Mouse (Mus musculus) kidney, adult 2 months (tissue): ENCODE results near the gene Trim41. TPM values are rescaled to one million over a fixed set of nuclear protein-coding genes. Genes with fewer than 3 reads are reported as not detected.
A peak's percentile ranks its signal among the peaks of the same experiment; 100 is the strongest.
"Not testable (repeated sequence)": the region's sequence is repeated elsewhere in the genome, so short reads cannot be mapped to it uniquely, and the experiment has no call there.

ENCODE experiments used
- DNase-seq: peaks from one replicate; pipeline ENCODE4 v3.0.0; 2021
- H3K27ac ChIP-seq: fragments of 200-500 bp; 2 replicates; pipeline ENCODE4 v1.5.1; 2012; ENCODE audit warnings: low read depth, low read length, control low read depth, inconsistent platforms; ENCODE audit not compliant: insufficient read depth
- H3K27me3 ChIP-seq: fragments of 200-500 bp; replicated peaks from 2 replicates; pipeline ENCODE4 v1.6.1; 2012; ENCODE audit warnings: mild to moderate bottlenecking, moderate library complexity, low read length, inconsistent platforms; ENCODE audit not compliant: control insufficient read depth, insufficient read depth
- H3K36me3 ChIP-seq: fragments of 200-500 bp; 2 replicates; pipeline ENCODE4 v1.6.1; 2012; ENCODE audit warnings: mild to moderate bottlenecking, moderate library complexity, low read length, inconsistent platforms; ENCODE audit not compliant: control insufficient read depth, insufficient read depth
- H3K4me1 ChIP-seq: fragments of 200-500 bp; 2 replicates; pipeline ENCODE4 v1.6.1; 2011; ENCODE audit warnings: low read length; ENCODE audit not compliant: control insufficient read depth, insufficient read depth
- H3K4me3 ChIP-seq: fragments of 200-500 bp; 2 replicates; pipeline ENCODE4 v1.5.1; 2011; ENCODE audit warnings: mild to moderate bottlenecking, low read depth, low read length, control low read depth; ENCODE audit not compliant: insufficient read depth
- CTCF ChIP-seq: fragments of 200-500 bp; conservative IDR thresholded peaks from 2 replicates; pipeline ENCODE4 v1.5.1; 2011; ENCODE audit warnings: low read depth, mild to moderate bottlenecking, control low read depth, low read length, moderate library complexity, mixed read lengths; ENCODE audit not compliant: insufficient read depth, insufficient read length
- POLR2A ChIP-seq: fragments of 200-500 bp; IDR thresholded peaks from one replicate; pipeline ENCODE4 v1.6.1; 2011; ENCODE audit warnings: low read depth, low read length, control low read depth
- WGBS: fragments of 180-500 bp; shearing (Covaris S2); methylation state at CpG from one replicate; pipeline ENCODE4 v1.1.7; 2018; 5-methylcytosine and 5-hydroxymethylcytosine counted together
- polyA plus RNA-seq: library from polyadenylated mRNA; depleted of rRNA; stranded (reverse); fragments of >200 nt; gene quantifications from 2 replicates; pipeline ENCODE4 v1.2.3, GENCODE M21; 2012

The Trim41 gene
- polyA plus RNA-seq, 1 experiment = 26.3 TPM

DNA sequence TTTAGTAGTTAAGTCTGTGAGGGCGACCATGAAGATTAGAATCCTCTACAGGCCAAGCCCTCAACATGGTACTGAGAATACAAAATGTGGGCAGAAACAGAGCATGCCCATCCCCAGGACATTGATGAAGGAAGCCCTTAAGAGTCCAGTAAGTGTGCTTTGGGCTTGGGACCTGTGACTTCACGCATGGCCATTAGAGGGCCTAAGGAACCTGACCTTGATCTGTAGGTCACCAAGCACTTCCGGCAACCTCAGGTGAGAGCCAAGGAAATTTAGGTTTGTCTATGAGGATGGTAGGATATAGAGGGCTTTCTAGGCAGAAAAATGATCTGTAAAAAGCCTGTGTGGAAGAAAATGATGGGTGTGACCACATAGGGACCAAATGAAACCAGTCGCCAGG, 20.9 kb downstream of the Trim41 start:
- 73% methylated on average over 4 of the region's 4 CpGs for WGBS
- Histone ChIP-seq H3K36me3 (no peaks in the 10 kb centered on the region), H3K27ac (no peak overlapping the region)

DNA sequence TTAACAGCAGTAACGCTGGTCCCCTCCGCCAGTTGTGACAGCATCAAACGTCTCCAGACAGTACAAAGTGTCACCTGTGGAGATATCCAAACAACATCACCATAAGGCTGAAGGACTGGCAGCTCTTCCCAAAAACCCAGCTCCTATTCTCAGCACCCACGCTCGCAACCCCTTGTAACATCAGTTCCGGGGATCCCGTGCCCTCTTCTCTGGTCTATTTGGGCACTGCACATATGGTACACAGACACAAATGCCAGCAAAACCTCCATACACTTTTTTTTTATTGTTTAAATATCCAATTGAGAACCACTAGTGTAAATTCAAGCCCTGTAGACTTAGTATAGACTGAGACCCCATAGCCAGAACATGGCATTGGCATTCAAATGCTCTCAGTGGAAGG, 21.9 kb downstream of the Trim41 start:
- H3K4me1 ChIP-seq = peaks cover 2% of the 10 kb centered on the region; the same call in 1 of the 2 replicates
- no peaks in the 10 kb centered on the region for H3K27me3 ChIP-seq
- no peak overlapping the region for H3K27ac ChIP-seq
- TF ChIP-seq CTCF (no peak), POLR2A (no peak)
- WGBS = 96% methylated on average over 7 of the region's 7 CpGs
- no peaks in the 10 kb centered on the region for H3K36me3 ChIP-seq
- DNase-seq = no peak
- H3K4me3 ChIP-seq = no peak overlapping the region

More for the DNA sequence above, 20.9 kb downstream of the Trim41 start:
- Histone ChIP-seq H3K4me3 (no peak overlapping the region), H3K4me1 (peaks cover 3% of the 10 kb centered on the region; the same call in 1 of the 2 replicates), H3K27me3 (no peaks in the 10 kb centered on the region)
- DNase-seq = no peak
- TF ChIP-seq POLR2A (no peak), CTCF (0 out of 2 replicates have a peak, but pooled peaks have one; percentile 23)

DNA sequence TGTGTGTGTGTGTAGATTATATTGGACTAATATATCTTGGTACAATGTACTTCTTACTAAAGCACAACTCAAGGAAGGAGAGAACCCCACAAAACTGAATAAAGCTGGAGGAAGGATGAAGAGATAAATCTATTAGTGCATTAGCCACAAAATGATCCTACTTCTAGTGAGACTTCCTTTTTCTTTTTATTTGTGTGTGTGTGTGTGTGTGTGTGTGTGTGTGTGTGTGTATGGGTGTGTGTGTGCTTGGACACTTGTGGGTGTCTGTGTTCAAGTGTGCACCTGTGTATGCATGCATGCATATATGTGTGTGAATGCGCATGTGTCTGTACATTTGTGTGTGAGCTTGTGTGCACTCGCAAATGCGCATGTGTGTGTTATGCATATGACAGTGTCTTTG, 24.0 kb downstream of the Trim41 start:
- Histone ChIP-seq H3K4me3 (no peak overlapping the region), H3K36me3 (no peaks in the 10 kb centered on the region), H3K4me1 (peaks cover 2% of the 10 kb centered on the region; the same call in 1 of the 2 replicates), H3K27me3 (no peaks in the 10 kb centered on the region), H3K27ac (no peak overlapping the region)
- 98% methylated on average over 3 of the region's 3 CpGs for WGBS
- no peak for TF ChIP-seq CTCF
- TF ChIP-seq POLR2A = no peak
- no peak for DNase-seq

DNA sequence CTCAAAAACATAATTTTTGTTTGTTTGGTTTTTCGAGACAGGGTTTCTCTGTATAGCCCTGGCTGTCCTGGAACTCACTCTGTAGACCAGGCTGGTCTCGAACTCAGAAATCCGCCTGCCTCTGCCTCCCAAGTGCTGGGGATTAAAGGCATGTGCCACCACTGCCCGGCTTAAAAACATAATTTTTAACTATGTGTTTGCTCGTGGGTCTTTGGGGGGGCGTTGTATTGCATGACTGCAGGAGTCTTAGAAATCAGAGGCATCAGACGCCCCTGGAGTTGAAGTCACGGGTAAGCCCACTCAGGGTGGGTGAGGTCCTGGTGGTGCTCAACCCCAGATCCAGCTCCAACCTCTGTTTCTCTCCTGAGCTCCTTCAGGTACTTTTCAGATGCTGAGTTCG, 25.3 kb downstream of the Trim41 start:
- not testable (repeated sequence) for H3K4me3 ChIP-seq, H3K27ac ChIP-seq, H3K27me3 ChIP-seq, DNase-seq, H3K4me1 ChIP-seq, H3K36me3 ChIP-seq
- 92% methylated on average over 9 of the region's 9 CpGs for WGBS

DNA sequence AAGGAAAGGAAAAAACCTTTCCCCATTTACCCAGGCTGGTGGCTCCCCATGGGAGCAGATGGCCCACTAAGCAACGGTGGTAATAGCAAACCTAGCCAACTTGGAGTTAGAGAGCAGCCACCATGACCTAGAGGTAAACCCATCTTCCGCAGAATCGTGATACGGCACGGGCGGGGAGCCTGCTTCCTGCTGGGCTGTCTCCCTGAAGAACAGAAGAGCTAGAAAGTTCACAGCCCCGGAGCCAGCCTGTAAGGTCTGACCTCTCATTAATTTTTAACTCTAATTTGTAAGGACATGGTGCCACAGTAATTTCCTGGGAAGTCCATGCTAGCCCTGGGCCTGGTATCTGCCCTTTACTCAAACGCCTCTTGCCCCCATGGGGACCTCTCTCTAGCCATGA, 26.2 kb downstream of the Trim41 start:
- Histone ChIP-seq H3K27ac (no peak overlapping the region), H3K36me3 (no peaks in the 10 kb centered on the region), H3K4me3 (no peak overlapping the region), H3K27me3 (no peaks in the 10 kb centered on the region), H3K4me1 (peaks cover 2% of the 10 kb centered on the region; the same call in 1 of the 2 replicates)
- TF ChIP-seq POLR2A = no peak
- TF ChIP-seq CTCF = no peak
- 27% methylated on average over 8 of the region's 8 CpGs for WGBS
- peak; percentile 80 for DNase-seq

DNA sequence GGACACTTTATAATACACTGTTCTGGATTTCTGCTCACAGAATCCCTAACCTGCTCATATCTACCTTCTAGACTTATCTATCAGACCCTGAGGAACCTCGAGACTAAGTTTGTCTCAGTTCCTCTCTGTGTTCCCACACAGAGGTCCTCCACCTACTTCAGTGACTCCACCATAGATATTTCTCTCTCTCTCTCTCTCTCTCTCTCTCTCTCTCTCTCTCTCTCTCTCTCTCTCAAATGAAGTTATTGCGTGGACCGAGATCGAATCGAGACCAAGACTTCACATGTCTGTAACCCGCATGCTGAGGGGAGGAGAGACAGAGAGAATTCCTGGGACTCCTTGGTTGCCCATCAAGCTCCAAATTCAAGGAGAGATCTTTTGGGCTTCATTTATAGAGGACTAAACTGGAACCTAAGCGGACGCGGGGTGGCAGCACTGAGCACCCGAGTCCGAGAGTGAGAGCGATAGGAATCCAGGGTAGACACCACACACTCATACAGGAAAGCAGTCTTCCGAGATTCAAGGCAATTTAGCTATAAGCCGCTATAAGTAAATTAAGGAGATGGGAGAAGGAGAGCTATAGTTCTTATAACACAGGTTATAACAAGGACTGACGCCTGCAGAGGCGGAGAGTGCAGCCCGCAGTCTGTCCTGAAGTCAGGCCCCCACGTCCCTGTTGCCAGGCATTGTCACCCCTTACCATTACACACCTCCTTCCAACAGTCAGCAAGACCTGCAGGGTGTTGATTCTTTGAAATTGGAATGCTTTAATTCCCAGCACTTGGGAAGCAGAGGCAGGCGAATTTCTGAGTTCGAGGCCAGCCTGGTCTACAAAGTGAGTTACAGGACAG, 27.0 kb downstream of the Trim41 start:
- DNase-seq = peak; percentile 91
- H3K36me3 ChIP-seq = no peaks in the 10 kb centered on the region
- WGBS = 15% methylated on average over 20 of the region's 20 CpGs
- H3K27ac ChIP-seq = no peak overlapping the region
- TF ChIP-seq CTCF = peak; percentile 88
- TF ChIP-seq POLR2A = no peak
- H3K4me3 ChIP-seq = peak overlapping the region; percentile 18; the same call in 1 of the 2 replicates
- no peaks in the 10 kb centered on the region for H3K27me3 ChIP-seq
- H3K4me1 ChIP-seq = peaks cover 2% of the 10 kb centered on the region; the same call in 1 of the 2 replicates

DNA sequence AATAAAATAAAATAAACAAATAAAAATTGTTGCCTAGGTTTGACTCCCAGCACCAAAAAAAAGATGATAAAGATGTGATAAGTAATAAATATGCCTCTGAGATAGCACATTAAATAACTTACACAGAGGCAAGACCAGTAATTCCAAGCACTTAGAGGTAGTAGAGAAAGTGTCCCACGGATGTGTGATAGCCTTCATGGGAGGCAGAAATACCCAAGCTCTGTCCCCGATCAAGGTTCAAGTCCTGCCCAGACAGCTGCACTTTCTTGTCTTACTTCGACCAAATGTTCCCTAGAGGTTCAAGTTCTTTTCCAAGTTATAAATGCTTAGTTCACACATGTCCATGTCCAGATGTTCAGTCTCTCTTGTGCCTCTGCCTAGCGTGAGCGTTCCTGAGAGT, 27.9 kb downstream of the Trim41 start:
- Histone ChIP-seq H3K36me3 (no peaks in the 10 kb centered on the region), H3K4me3 (no peak overlapping the region), H3K27ac (no peak overlapping the region), H3K4me1 (peaks cover 2% of the 10 kb centered on the region; the same call in 1 of the 2 replicates), H3K27me3 (no peaks in the 10 kb centered on the region)
- no peak for DNase-seq
- WGBS = 81% methylated on average over 5 of the region's 5 CpGs
- TF ChIP-seq POLR2A (no peak), CTCF (no peak)
